Mouse (Mus musculus) embryonic fibroblast, embryonic 13.5 days (primary cell): ENCODE data around the gene Cpd.

ENCODE experiments used
- CTCF ChIP-seq: IDR thresholded peaks from 2 replicates; pipeline ENCODE4 v1.5.1; 2011; ENCODE audit warnings: mild to moderate bottlenecking, control low read depth, low read length, moderate library complexity, borderline replicate concordance; ENCODE audit not compliant: insufficient read depth
- POLR2A ChIP-seq: IDR thresholded peaks from 2 replicates; pipeline ENCODE4 v1.6.1; 2011; ENCODE audit warnings: low read depth, mild to moderate bottlenecking, control low read depth, low read length, moderate library complexity

DNA sequence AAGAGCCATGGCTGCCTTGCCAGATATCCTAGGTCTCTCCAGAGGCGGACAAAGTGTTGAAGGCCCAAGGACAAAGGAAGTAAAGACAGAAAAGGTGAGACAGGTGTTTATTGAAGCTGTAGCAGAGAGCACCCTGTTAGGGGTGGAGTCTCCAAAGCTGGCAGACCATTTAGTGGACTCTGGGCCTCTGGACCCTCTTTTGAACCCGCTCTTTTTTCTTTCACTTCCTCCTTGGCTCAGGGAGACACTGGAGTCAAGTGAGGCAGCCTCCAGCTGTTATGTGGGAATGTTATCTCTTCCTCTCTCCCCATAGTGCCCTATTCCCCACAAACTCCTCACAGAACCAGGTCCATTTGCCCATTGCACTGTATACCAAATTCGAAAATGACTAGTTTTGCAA lies 46.2 kb upstream of the Cpd start:
- TF ChIP-seq CTCF (no peak), POLR2A (no peak)
